Mouse (Mus musculus) embryonic facial prominence, embryonic 15.5 days (tissue): ENCODE measurements at regions not wholly inside any gene's neighbourhood (a gene's known extent, or its start where the extent isn't known, plus 50 kb on each side); places are given as distances from the start of the nearest gene placed in this dataset.

Source experiments
- ATAC-seq: fragments of 200-750 bp; cut with Nextera tagmentation; 2 replicates; pipeline ENCODE4 v1.8.0; 2017; ENCODE audit warnings: low read depth, moderate TSS enrichment; ENCODE audit not compliant: insufficient number of reproducible peaks, low FRiP score, low TSS enrichment
- H3K27ac ChIP-seq: fragments of 300-500 bp; sonication (generic); replicated peaks from 2 replicates; pipeline ENCODE4 v1.5.1; 2015; ENCODE audit warnings: mild to moderate bottlenecking, inconsistent platforms
- H3K27me3 ChIP-seq: fragments of 300-500 bp; sonication (generic); 2 replicates; pipeline ENCODE4 v1.6.1; 2015; ENCODE audit warnings: inconsistent platforms
- H3K36me3 ChIP-seq: fragments of 300-500 bp; sonication (generic); 2 replicates; pipeline ENCODE4 v1.6.1; 2015; ENCODE audit warnings: mild to moderate bottlenecking, inconsistent platforms
- H3K4me1 ChIP-seq: fragments of 300-500 bp; sonication (generic); 2 replicates; pipeline ENCODE4 v1.6.1; 2015; ENCODE audit warnings: inconsistent platforms
- H3K4me2 ChIP-seq: fragments of 300-500 bp; sonication (generic); replicated peaks from 2 replicates; pipeline ENCODE4 v1.6.1; 2015; ENCODE audit warnings: mild to moderate bottlenecking, inconsistent platforms
- H3K4me3 ChIP-seq: fragments of 300-500 bp; sonication (generic); replicated peaks from 2 replicates; pipeline ENCODE4 v1.5.1; 2015; ENCODE audit warnings: mild to moderate bottlenecking, inconsistent platforms
- H3K9ac ChIP-seq: fragments of 300-500 bp; sonication (generic); 2 replicates; pipeline ENCODE4 v1.6.1; 2015; ENCODE audit warnings: inconsistent platforms
- H3K9me3 ChIP-seq: fragments of 300-500 bp; sonication (generic); replicated peaks from 2 replicates; pipeline ENCODE4 v1.6.1; 2016; ENCODE audit warnings: inconsistent platforms
- WGBS: fragments of 180-500 bp; shearing (Covaris S2); methylation state at CpG from one replicate; pipeline ENCODE4 v1.1.7; 2015; 5-methylcytosine and 5-hydroxymethylcytosine counted together

DNA sequence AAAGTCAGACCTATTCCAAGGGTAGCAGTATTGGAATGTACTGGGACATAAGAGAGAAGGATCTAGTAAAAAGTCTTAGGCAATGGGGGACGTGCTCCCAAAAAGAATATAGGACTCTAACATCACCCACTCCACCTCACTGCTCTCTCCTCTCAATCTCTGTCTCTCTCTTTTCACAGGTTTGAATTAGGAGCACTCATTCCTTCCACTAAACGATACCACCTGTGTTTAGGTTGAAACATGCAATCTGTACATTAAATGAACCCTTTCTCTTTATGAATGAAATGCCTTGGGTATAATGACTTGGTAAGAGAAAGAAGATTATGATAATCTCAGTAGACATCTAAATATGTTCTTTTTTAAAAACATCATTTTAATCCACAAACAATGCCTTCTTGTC lies 129.4 kb downstream of the Zpld1 start:
- no peak overlapping the region for H3K4me3 ChIP-seq
- no peak overlapping the region for H3K4me2 ChIP-seq
- H3K9ac ChIP-seq = no peak overlapping the region
- 49% methylated on average over 2 of the region's 2 CpGs for WGBS
- no peaks in the 10 kb centered on the region for H3K4me1 ChIP-seq
- no peaks in the 10 kb centered on the region for H3K36me3 ChIP-seq
- ATAC-seq = no peak
- no peaks in the 10 kb centered on the region for H3K9me3 ChIP-seq
- H3K27ac ChIP-seq = no peak overlapping the region
- H3K27me3 ChIP-seq = no peaks in the 10 kb centered on the region

DNA sequence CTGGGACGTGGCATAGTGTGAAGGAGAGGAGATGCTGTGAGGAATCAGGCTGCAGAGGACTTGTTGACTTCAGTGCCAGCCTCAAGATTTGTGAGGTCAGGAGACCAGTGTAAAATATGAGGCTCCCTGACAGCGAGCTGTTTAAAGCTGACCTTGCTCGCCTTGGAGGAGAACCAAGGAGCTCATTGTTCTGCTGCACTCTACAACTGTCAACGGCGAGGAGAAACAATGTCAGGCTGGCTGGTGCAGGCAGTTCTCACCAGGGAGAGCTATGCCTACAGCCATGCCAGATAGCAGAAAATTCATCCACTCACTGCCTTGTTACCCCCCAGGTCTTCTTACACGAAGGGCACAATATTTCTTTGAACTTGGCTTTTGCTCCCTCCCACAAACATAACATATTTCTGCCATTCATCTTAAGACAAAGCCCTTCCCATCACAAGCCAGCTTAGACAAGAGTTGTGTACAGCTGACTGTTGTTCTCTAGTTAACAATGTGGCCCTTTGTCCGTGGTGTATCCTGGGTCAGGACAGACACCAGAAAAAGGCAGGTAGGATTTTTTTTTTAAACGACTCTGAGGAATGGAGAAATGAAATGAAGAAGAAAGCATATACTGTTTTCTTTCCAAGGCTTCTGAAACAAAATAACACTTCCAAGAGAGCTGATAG lies 131.5 kb downstream of the Zpld1 start:
- Histone ChIP-seq H3K27me3 (no peaks in the 10 kb centered on the region), H3K4me3 (no peak overlapping the region), H3K27ac (no peak overlapping the region), H3K36me3 (no peaks in the 10 kb centered on the region), H3K9ac (no peak overlapping the region), H3K4me1 (no peaks in the 10 kb centered on the region), H3K4me2 (no peak overlapping the region), H3K9me3 (no peaks in the 10 kb centered on the region)
- 47% methylated on average over 8 of the region's 8 CpGs for WGBS
- no peak for ATAC-seq

DNA sequence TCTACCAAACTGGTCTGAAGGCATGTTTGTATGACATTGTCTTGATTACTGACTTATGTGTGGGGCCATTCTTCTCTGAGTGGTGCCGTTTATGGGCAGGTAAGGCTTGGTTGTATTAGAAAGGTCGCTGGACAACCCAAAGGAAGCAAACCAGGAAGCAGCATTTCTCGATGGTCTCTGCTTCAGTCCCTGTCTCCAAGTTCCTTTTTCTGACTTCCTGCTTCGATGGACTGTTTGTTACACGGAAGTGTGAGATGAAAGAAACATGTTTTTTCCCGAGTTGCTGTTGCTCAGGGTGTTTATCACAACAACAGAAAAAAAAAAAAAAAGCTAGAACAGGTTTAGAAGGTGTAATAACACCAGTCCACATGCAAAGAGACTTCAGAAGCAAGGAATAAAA lies 134.9 kb downstream of the Zpld1 start:
- H3K9me3 ChIP-seq = no peaks in the 10 kb centered on the region
- no peak overlapping the region for H3K9ac ChIP-seq
- no peaks in the 10 kb centered on the region for H3K4me1 ChIP-seq
- no peak overlapping the region for H3K27ac ChIP-seq
- no peaks in the 10 kb centered on the region for H3K36me3 ChIP-seq
- no peak overlapping the region for H3K4me2 ChIP-seq
- WGBS = 66% methylated on average over 6 of the region's 6 CpGs
- no peaks in the 10 kb centered on the region for H3K27me3 ChIP-seq
- no peak for ATAC-seq
- H3K4me3 ChIP-seq = no peak overlapping the region

DNA sequence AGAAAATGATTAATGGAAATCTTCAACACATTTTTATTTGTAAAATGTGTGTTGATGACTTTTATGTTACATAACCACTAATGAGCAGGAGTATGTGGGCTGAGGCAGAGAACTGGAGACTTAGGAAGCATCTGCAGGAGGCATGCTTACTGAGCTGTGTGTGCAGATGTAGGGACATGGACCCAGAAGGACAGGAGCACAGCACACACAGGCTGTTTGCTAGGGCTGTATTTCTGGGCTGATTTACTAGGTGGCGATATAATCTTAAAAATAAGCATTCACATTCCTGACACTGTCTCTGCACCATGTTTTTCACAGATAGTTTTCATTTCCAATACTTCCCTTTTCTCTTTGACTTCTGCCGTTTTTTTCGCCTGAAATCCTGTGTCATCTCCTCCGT lies 146.1 kb downstream of the Zpld1 start:
- ATAC-seq = 0 out of 2 replicates have a peak, but pooled peaks have one; percentile 67
- H3K27me3 ChIP-seq = no peaks in the 10 kb centered on the region
- H3K9ac ChIP-seq = no peak overlapping the region
- WGBS = 26% methylated on average over 4 of the region's 4 CpGs
- no peaks in the 10 kb centered on the region for H3K36me3 ChIP-seq
- no peaks in the 10 kb centered on the region for H3K4me1 ChIP-seq
- H3K4me3 ChIP-seq = no peak overlapping the region
- H3K9me3 ChIP-seq = no peaks in the 10 kb centered on the region
- H3K27ac ChIP-seq = no peak overlapping the region
- H3K4me2 ChIP-seq = no peak overlapping the region

DNA sequence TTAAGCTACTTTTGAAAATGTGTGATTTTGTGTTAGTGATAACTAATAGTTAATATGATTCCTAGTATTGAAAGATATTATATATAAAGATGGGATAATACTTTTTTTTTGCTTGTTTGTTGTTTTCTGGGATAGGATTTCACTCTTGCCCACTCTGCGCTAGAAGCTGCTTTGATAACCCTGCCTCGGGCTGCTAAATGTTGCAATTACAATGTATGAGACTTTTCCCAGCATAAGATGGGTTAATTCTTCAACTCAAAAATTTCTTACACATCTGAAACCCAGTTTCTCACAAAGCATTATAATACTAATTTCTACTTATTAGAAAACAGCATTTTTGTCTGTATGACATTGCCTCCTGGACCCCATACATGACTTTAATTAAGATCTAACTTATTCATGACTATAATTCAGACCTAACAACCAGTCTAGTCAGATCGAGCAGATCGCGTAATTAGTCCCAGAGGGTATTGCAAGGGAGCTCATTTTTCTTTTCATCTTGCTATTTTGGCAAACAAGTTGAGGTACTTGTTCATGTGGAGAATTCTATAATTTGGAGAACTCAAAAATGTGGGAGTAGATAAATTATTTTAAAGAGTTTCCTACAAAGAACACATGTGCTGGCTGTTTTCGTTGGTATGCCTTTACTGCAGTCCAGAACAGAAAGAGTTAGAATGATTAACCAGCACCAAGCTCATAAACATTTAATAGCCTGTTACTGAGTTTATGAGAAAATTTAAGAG lies 155.2 kb downstream of the Zpld1 start:
- H3K9ac ChIP-seq = no peak overlapping the region
- no peaks in the 10 kb centered on the region for H3K36me3 ChIP-seq
- no peak overlapping the region for H3K27ac ChIP-seq
- H3K9me3 ChIP-seq = no peaks in the 10 kb centered on the region
- no peak overlapping the region for H3K4me2 ChIP-seq
- no peak overlapping the region for H3K4me3 ChIP-seq
- no peaks in the 10 kb centered on the region for H3K27me3 ChIP-seq
- WGBS = 47% methylated on average over 6 of the region's 6 CpGs
- ATAC-seq = no peak
- no peaks in the 10 kb centered on the region for H3K4me1 ChIP-seq

DNA sequence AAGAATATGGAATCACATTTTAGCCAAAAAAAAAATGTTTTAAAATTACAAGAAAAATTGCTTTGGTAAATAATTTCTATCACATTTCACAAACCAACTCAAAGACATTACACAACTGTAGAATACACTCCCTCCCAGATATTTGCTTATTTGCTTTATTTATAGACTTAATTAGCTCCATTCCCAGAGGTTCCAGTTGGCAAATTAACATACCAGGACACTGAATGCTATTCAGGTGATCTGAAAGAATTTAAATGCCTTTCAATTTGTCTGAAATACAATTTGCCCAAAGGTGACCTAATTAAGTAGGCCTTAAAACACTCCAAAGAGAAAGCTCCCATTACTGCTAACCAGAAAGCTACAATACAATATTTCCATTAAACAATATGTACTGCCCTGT lies 162.8 kb downstream of the Zpld1 start:
- no peak overlapping the region for H3K4me3 ChIP-seq
- H3K9me3 ChIP-seq = no peaks in the 10 kb centered on the region
- H3K27me3 ChIP-seq = no peaks in the 10 kb centered on the region
- no peak overlapping the region for H3K27ac ChIP-seq
- ATAC-seq = no peak
- H3K4me2 ChIP-seq = no peak overlapping the region
- no peak overlapping the region for H3K9ac ChIP-seq
- no peaks in the 10 kb centered on the region for H3K4me1 ChIP-seq
- H3K36me3 ChIP-seq = no peaks in the 10 kb centered on the region

DNA sequence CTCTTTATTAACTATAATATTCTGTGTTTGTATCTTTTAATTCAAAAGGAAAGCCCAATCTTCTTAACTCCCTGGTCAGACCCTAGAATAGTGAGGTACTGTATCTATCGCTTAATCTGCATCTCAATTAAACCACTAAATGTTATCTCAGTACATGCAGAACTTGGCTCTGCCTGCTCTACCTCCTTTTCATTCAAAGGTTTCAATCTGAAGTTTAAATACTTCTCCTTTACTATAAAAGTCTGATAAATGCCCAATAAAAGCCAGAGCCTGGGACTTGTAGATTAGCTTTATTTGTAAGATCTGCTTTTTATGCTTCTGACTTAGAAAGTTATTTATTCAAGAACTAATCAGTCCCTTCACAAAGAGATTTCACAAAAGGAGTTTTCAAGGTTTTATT lies 200.1 kb downstream of the Zpld1 start:
- Histone ChIP-seq H3K36me3 (no peaks in the 10 kb centered on the region), H3K27me3 (no peaks in the 10 kb centered on the region), H3K9me3 (no peaks in the 10 kb centered on the region), H3K4me2 (no peak overlapping the region), H3K4me1 (no peaks in the 10 kb centered on the region), H3K27ac (no peak overlapping the region), H3K9ac (no peak overlapping the region), H3K4me3 (no peak overlapping the region)
- 91% methylated on average over 1 of the region's 1 CpGs for WGBS
- ATAC-seq = no peak

DNA sequence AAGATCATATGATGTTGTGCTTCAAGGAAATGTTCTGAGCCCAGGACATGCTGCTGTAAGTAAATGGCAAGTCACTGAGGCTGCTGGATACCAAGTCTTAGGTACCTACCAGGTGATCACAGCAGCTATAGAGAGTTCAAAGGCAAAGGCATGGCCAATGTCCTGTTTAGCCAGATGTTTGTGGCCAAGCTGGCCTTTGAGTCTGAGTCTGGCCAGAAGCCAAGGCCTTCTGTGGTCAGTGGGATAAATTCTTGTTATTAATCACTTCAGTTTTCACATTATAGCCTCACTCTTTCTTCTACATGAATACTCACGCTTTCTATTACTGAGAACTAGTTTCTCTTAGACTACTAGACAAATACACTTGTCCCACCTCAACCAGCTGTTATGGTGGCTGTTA lies 210.3 kb downstream of the Zpld1 start:
- no peak for ATAC-seq
- WGBS = 88% methylated on average over 1 of the region's 1 CpGs
- H3K4me3 ChIP-seq = no peak overlapping the region

DNA sequence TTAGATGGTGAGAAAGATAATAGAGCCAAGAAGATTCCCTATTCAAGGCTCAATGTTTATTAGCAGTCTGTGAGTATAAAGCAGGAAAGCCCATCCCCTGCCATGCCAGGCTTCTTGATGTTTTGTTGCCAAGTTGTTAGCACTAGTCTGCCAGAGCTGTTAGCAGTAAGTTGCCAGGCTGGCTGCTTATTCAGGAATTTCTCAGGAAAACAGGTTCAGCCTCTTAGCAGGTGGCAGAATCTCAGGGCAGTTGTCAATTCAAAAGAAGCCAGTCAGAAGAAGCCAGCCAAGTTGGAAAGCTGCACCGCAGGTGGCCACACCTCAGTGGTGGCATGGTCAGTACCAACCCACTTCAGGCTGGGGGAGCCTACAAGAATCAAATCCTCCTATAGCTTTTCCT lies 221.6 kb downstream of the Zpld1 start:
- H3K4me3 ChIP-seq = no peak overlapping the region
- H3K9ac ChIP-seq = no peak overlapping the region
- WGBS = 62% methylated on average over 1 of the region's 1 CpGs
- ATAC-seq = no peak
- no peak overlapping the region for H3K4me2 ChIP-seq
- H3K9me3 ChIP-seq = no peaks in the 10 kb centered on the region
- H3K36me3 ChIP-seq = no peaks in the 10 kb centered on the region
- H3K27me3 ChIP-seq = no peaks in the 10 kb centered on the region
- H3K27ac ChIP-seq = no peak overlapping the region
- H3K4me1 ChIP-seq = no peaks in the 10 kb centered on the region

More for the DNA sequence above, 210.3 kb downstream of the Zpld1 start:
- H3K27me3 ChIP-seq = no peaks in the 10 kb centered on the region
- no peak overlapping the region for H3K27ac ChIP-seq
- H3K4me2 ChIP-seq = no peak overlapping the region
- no peaks in the 10 kb centered on the region for H3K4me1 ChIP-seq
- H3K36me3 ChIP-seq = no peaks in the 10 kb centered on the region
- no peaks in the 10 kb centered on the region for H3K9me3 ChIP-seq
- H3K9ac ChIP-seq = no peak overlapping the region

DNA sequence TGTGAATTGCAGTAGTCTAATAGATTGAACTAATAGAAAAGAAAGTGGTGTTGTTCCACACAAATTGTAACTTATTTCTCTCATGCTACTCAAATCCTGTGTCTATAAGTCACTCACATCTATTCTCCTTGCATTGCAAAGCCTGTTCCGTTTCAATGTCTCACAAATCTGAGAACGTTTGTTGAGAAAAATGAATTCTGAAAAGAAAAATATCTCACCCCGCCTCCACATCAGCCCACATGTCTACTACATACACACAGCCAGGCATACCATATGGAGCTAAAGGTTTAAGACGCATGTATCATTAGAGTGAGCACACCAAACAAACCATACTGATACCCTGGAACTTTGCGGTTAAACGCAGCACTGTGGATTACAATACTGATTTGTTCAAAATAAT lies 258.0 kb downstream of the Zpld1 start:
- no peak for ATAC-seq
- 87% methylated on average over 6 of the region's 6 CpGs for WGBS

DNA sequence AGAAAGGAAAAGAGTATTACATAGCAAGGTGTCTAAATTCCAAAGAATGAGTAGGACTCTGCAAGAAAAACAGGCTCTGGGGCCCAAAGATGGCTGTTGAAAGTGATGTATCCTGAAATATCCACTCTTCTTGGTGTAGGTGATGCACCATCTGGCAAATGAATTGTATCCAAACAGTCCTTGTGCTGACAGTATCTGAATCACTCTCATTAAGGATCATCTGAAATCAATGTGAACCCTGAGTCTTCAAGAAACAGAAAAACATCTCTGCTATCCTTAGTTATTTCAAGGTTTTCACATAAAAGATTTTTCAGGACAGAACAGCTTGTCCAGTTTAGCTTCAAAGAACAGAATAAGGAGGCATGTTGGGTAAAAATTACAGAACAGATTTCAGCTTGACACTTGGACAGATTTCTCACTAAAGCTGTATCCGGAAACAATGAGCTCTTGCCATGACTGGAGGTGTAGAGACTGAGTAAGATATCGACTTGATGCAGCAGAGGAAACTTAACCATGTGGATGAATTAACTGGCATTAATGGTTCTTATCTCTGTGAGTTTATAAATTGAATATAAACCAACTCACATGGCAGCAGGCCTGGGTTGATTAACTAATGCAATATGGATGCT lies 296.0 kb downstream of the Zpld1 start:
- no peak overlapping the region for H3K4me3 ChIP-seq
- H3K4me1 ChIP-seq = no peaks in the 10 kb centered on the region
- no peak overlapping the region for H3K4me2 ChIP-seq
- ATAC-seq = no peak
- 81% methylated on average over 2 of the region's 2 CpGs for WGBS
- H3K27ac ChIP-seq = no peak overlapping the region
- H3K27me3 ChIP-seq = no peaks in the 10 kb centered on the region
- no peaks in the 10 kb centered on the region for H3K36me3 ChIP-seq
- H3K9me3 ChIP-seq = no peaks in the 10 kb centered on the region
- H3K9ac ChIP-seq = no peak overlapping the region

More for the DNA sequence above, 258.0 kb downstream of the Zpld1 start:
- no peak overlapping the region for H3K4me2 ChIP-seq
- H3K4me1 ChIP-seq = no peaks in the 10 kb centered on the region
- H3K27me3 ChIP-seq = no peaks in the 10 kb centered on the region
- H3K27ac ChIP-seq = no peak overlapping the region
- no peak overlapping the region for H3K9ac ChIP-seq
- no peaks in the 10 kb centered on the region for H3K36me3 ChIP-seq
- no peaks in the 10 kb centered on the region for H3K9me3 ChIP-seq
- no peak overlapping the region for H3K4me3 ChIP-seq
